Mouse (Mus musculus) kidney, adult 11 months (tissue): Measurements from ENCODE around the gene Tas1r2.
A peak's percentile ranks its signal among the peaks of the same experiment; 100 is the strongest.

Source experiments
- DNase-seq: peaks from one replicate; pipeline ENCODE4 v3.0.0; 2022

Tas1r2 gene

DNA sequence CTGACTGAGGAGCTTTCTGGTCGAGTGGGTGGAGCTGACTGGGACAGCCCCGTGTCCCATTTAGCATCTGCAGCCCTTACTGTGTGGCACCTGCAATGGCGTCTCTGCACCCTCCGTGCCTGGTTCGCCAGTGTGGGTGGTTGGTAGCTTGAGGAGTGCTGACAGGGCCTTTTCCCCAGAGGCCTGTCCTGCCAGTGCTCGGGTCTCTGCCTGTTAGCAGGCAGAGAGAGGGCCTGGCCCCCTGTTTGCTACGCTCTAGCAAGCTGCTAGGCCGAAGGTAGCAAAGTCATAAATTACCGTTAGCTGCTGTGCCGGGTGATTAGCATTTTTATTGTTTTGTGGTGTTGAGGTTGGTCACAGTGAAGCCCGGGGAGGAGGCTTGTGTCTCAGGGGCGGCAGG is 13.5 kb upstream of the Tas1r2 start:
- DNase-seq: peak; percentile 59

DNA sequence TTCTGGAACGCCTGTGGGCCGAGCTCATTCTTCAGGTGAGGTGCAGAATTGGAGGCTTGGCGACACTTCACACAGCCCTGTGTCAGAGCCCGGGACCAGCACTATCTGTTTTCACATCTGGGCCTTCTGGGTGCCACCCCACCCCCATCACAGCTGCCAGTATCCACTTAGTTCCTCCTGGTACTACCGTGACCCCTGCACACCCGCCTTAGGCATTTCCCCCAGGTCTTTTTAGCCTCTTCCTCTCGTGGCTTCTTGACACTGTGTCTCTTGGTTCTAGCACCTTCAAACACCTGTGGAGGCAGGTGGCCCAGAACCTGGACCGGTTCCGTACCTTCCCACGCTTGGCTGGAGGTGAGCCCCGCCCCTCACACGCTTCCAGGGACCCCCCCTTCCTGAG is 13.0 kb upstream of the Tas1r2 start:
- no peak for DNase-seq

DNA sequence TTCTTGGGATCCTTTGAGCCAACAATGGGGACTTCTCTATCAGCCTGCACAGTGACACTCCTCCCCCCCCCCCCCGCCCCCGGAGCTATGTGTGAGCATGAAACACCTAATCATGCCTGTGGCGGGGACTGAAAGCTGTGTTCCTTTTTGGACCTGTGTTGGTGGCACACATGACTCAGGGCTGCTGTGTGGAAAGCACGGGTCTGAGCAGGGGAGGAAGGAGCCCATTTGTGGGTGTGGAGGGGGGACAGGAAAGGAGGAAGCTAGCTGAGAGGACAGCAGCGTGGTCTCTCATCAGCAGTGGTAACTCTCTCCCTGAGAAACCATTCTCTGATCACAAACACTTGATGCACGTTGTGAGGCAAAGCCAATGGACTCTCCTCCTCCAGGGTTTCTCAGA is 12.6 kb upstream of the Tas1r2 start:
- no peak for DNase-seq

DNA sequence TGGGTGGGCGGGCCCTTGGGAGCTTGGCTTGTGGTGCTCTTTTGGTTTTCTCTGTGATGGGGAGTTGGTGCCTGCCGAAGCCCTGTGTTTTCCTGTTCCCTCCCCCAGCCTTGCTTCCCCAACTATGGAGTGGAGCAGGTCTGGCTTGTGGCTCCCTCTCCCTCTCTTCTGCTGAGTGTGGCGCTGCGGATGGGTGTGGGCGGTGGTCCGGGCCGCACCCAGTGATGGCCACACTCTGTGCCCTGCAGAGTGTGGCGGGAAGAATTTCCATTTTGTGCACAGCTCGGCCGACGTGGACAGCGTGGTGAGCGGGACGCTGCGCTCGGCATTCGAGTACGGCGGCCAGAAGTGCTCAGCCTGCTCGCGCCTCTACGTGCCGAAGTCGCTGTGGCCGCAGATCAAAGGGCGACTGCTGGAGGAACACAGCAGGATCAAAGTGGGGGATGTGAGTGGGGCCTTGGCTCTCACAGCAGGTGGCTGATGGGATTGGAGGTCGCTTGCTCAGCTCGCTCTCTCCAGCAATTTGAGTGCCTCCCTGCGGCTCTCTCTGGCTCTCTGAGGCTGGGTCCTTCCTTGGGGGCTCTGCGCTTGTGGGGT is 11.4 kb upstream of the Tas1r2 start:
- DNase-seq: no peak

DNA sequence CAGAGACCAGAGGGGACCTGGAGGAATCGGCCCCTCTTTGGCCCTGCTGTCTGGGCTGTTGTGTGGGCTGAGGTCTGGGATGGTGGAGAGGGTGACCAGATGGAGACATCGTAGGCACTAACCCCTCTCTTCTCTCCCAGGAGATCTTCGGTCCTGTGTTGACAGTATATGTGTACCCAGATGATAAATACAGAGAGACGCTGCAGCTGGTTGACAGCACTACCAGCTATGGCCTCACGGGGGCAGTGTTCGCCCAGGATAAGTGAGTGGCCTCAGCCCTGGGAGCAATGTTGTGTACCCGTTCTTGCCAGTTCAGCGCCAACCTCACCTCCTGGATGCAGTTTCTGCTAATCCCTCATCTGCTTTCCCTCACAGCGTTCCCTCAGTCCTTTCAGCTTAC is 9.4 kb upstream of the Tas1r2 start:
- peak; percentile 55 for DNase-seq

DNA sequence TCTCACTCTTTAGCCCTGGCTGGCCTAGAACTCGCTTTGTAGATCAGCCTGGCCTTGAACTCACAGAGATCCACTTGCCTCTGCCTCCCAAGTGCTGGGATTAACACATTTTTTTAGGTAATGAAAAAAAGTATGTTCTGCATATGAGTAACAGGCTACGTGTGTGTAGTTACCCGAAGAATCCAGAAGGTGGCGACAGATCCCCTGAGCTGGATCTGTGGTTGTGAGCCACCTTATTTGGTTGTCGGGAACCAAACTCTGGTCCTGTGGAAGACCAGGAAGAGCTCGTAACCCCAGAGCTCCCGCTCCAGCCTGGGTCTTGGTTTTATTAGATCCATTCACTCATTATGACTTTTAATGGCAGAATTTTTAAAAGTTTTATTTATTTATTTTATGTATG is 6.4 kb upstream of the Tas1r2 start:
- DNase-seq: no peak

DNA sequence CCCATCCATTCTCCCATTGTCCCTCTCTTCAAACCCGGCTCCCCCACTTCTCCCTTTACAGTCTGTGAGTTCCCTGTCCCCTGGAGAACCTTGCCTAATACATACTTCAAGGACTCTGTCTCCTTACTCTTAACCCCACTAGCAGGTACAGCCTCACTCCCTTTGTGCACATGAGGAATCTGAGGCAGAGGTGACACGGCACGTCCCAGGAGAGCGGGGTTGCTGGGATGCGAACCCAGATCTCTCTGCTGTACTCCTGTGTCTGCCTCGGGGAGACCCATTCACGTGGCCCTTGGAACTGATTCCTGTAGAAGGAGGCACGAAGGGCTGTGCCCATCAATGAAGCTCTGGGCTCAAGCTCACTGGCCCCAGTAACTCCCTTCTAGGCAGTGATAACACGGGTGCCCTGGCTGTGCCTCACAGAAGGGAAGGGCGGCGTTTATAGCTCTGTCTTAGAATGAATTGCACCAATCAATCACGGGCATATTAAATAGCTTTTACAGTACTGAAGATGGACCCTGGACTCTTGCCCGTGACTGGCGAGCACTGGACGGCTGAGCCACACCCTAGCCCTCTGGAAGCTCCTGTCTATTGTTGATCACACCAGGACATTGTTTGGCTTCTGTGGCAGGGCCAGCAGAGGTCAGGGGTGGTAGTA is 3.1 kb upstream of the Tas1r2 start:
- no peak for DNase-seq

DNA sequence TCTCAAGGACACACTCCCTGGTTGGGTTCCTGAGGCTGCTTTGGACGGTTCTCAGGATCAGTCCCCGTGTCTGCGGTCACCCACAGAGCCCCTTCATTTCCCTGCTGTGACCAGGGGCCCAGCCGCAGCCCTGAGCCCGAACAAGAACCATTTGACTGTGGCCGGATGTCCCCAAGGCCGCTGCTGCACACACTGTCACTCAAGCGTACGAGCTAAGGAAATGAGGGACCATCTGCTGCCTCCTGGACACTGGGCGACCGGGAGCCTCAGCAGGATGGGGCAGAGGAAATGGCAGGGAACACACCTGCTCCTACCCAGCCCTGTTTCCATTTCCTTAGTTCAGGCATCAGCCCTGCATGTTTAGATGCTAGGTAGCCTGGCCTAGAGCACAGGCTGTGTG is 2.4 kb upstream of the Tas1r2 start:
- DNase-seq: no peak

DNA sequence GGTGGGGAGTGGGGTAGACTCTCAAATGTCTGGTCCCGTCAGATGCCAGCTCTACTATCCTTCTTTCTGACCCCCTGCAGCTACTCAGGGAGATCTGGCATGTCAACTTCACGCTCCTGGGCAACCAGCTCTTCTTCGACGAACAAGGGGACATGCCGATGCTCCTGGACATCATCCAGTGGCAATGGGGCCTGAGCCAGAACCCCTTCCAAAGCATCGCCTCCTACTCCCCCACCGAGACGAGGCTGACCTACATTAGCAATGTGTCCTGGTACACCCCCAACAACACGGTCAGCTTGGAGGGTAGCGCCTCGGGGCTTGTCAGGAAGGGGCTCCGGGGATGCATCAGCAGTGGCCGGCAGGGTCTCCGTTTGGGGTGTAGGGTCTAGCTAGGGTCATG is 8.6 kb downstream of the Tas1r2 start:
- DNase-seq: no peak

DNA sequence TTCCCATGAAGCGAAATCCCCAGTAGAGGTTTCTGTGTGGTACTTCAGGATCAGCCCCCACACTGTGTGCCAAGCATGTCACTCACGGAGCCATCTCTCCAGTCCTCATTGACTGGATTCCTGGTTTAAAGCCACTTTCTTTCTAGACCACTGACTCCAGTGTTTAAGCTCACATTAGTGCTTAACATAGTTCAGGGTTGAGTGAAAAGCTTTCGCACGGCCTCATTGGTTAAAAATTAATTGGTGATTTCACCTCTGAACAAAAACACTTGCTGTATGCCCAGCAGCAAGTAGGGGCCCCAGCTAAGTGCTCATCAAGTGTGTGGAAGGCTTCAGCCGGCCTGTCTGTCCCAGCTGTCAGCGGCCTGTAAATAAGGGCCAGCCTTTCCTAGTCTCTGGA is 14.3 kb downstream of the Tas1r2 start:
- DNase-seq: peak; percentile 54

DNA sequence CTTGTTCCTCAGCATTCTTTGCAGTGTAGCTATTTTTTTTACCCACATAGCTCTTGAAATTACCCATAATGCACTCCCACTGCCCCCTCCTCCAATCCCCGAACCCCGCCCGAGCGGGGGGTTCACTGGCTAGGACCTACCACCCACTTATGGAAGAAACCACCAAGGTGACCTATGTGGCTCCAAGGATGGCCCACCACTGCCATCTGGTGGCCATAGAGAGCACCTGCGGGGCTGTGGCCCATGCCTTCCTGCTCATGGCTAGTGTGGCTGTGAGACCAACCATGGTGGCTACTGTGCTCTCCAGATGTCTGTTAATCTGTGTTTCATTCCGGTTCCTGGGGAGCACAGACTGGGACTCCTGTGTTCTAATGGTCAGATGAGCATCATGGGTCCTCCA is 16.5 kb downstream of the Tas1r2 start:
- peak; percentile 54 for DNase-seq

DNA sequence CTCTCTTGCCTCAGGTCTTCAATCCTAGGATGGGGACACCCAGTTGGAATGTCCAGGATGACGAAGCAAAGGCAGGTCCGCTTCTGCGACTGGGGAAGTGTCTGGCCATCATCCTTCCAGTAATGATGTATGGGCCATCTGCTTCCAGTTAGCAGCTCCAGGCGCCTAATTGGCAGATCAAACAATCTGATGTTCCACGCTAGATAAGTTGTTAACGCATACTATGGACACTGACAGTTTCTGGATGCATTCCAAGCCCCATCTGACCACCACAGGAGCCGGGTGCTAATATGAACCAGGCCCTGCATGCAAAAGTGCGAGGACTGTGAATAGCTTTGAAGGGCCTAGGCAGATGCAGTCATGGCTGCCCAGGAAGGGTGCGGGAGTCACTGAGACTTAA is 22.4 kb downstream of the Tas1r2 start:
- DNase-seq: no peak

DNA sequence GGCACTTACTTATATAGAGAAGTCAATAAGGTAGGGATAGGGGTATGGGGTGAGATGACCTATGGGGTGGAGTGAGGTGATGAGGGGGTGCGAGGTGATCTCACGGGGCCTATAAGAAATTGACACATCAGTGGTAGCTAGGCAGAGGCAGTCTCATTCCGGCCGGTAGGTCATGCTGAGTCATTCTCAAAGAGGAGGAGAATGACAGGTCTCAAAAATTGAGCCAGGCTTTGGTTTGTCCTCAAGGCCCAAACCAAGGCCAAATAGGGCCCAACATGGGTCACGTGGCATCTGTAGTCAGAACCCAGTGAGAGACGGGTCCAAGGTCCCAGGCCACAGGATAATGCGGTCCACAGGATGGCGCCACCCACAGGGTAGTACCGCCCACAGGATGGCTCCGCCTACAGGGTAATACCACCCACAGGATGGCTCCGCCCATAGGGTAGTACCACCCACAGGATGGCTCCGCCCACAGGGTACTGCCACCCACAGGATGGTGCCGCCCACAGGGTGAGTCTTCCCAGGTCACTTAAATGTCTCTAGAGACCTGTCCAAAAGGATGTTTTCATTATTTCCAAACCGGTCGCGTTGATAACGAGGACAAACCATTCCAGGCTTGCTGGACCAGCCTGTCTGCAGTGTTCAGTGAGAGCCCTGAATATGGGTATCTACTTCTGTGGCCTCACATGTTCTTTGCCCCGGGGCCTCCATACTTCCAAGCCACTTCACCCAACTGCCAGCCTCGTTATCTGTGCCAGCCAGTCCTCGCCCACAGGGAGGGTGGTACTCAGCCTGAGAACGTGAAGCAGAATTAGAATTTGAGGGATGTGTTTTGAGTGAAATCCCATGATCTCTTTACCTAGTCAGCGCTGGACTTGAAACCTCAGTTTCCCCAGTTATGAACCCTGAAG is 30.6 kb downstream of the Tas1r2 start:
- peak; percentile 65 for DNase-seq

DNA sequence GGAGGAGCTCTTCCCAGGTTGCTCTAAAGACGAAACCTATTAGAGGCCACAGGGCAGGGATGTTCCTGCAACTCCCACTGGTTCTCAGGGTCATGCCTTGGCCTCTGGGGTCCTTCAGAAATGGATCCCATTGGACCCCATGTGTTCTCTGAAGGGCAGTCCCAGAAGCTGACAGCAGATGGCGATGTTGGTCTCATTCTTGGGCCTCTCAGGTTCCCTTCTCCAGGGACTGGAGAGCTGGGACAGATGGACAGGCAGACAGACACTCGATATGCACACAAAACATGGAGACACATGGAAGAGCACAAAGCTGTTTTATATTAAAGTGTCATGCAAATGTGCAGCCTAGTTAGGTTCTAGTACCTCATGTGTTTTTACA is 31.3 kb downstream of the Tas1r2 start:
- DNase-seq: peak; percentile 28

DNA sequence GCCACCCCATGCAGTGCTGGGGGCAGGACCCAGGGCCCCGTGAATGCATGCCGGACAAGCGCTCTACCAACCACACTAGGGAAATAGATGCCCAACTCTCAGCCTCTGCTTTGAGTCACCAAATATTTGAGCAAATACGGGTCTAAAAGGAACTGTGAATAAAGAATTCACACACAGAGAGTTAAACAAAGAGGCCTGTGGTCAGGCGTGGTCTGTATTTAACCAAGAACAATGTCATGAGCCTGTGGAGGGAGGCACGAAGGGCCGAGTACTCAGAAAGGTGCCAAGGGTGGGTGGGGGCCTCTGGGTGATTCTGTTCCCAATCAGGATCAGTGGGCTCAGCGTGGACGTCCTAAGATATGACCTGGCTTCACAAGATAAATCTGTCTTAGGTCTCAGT is 34.7 kb downstream of the Tas1r2 start:
- DNase-seq: no peak

DNA sequence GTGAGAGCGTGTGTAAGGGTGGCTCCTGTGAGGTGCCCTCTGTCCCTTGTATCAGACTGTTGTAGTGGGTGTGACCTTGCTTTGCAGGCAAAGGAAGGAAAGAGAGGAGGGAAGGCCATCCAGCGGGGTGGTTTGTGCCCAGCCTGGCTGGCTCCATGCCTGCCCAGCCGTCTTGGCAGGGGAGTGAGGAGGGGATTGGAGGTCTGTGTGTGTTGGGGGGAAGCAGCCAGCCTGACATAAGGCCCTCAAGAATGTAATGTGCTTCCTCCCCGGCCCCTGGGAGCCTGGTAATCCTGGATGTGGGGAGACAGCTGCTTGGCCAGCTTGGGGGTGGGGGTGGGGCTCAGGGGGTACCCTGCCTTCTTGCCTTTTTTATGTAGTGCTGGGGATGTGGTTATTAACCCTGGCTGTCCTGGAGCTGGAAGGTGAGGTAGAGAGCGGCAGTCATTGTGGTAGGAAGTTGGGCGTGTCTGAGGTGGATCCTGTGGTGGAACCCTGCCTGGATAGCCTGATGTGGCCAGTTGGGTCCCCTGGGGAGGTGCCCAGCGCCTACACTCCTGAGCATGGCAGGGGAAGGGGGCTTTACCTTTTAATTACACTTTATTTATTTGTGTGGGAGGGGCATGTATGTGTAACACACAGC is 36.4 kb downstream of the Tas1r2 start:
- DNase-seq: no peak

DNA sequence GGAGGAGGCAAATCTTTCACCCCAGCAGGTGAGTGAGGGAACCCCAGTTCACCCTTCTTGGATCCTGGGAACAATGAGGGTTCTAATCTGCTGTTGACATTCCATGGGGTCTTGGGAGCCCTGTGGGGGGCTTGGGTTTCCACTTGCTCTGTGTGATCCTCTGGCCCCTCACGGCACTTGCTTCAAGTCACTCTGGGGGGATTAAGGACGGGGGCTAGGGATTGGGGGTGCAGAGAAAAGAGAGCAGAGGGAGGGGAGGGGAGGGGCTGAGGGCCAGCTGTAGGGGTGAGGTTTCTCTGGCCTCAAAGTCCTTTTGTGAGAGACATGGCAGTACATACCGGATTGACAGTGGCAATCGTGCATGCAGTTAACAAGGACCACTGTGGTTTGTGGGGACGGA is 40.0 kb downstream of the Tas1r2 start:
- no peak for DNase-seq

DNA sequence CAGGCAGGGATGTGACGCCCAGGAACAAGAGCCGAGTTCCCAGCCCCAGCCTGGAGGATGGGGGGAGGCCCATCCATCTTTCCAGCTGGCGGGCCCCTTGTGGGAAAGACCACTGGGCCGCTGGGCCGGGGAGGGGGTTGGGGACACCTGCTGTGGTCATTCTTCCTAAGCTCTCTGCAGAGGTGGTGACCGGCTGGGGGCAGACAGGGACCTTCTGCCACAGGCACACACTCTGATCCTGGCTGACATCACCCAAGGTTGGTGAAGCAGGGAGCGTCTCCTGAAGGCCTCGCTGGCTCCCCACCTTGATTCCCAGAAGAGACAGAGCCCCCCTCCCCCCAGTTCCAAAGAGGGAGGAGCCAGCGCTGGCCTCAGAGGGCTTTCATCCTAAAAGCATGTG is 44.4 kb downstream of the Tas1r2 start:
- DNase-seq: no peak

DNA sequence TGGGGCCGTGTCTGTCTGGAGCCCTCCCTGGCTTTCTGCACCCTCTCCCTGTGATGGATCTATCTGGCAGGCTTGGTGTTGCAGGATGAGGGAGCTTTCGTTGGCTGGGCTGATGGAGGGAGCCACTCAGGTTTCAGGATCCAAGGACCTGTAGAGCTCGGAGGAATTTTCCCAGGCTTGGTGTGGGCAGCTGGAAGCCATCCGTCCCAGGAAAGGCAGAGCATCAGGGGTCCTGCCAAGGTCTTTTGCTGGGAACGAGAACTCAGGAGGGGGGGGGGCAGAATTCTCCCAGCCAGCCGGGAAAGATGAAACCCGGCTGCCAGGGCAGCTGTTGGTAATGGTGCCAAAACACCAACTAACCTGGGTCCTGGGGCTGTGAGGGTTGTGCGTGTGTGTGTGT is 45.3 kb downstream of the Tas1r2 start:
- DNase-seq: no peak

DNA sequence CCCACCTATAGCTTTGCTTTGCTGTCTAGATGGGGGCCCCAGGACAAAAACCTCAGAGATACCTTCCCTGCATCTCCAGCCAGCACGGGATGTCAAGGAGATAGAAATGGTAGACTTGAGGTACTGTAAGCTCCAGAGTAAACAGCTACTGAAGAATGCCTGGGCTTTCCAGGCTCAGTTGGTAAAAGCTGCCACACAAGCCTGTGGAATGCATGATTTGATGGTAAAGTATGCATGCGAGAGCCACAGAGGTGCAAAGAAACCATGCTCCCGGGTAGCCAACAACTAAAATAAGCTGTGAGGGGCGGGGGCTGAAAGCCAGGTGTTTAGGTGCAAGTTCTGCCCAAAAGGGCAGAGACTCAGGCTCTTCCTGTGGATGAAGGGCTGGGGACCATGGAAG is 49.6 kb downstream of the Tas1r2 start:
- DNase-seq: no peak

DNA sequence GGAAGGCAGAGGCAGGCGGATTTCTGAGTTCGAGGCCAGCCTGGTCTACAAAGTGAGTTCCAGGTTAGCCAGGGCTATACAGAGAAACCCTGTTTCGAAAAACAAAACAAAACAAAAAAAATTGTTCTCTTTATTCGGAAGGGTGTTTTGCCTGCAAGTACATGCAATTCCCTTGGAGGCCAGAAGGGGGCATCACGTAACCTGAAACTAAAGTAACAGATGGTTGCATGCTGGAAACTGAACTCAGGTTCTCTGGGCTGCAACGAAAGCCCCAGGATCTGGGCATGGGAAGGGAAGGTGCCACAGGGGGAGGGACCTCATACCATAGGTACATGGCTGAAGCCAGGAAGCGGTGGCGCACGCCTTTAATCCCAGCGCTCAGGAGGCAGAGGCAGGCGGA is 50.1 kb downstream of the Tas1r2 start:
- DNase-seq: no peak

DNA sequence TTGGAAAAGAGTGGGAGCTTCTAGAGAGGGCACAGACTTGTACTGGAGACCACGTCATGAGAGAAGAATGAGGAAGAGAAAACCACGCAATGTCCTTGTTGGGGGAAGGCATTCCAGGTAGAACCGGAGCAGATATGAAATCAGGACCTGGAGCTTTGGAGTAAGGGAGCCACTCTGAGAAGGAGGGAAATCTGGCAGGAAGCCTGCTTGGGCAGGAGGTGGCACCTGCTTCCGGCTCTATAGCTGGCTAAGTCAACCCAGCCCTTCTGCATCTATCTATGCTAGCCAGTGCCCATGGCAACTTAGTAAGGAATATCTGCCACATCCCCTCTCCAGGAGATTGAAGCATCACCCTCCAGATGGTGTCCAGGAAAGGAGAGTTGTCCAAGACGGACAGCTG is 52.6 kb downstream of the Tas1r2 start:
- no peak for DNase-seq

DNA sequence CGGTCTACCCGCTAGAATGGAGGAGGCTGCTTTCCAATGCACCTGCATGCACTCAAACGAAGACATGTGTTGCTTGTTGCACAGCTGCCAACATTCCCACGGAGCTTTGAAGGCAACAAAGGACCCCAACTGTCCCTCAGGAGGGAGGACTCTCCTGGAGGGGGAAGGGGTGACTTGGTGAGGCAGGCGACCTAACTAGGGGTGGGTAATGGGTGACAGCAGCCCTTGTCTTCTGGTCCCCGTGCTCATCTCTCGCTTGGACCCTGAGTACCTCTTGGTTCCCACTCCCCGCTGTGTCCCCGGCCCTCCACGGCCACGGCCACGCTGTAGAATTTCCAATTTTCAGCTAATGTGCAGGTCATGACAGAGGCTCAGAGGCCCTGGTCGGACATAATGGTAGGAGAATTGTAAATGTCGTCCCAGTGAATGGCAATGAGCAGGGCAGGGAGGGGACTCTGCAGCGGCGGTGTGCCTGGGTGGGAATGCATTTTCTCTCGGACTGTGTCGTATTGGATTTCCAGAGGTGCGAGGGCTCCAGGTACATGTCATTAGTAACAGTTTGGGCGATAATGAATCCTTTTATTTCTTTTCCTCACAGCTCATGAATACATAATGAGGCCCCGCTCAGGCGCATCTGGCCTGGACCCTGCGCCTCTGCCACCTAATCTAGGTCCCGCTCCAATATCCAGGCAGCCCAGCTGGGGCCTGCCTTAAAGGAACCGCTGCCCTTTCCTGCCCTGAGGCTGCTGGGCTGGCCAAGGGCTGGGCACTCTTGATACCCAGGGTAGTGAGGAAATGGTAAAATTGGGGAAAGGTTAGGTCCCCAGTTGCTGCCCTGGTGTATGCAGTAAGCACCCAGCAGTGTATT is 57.4 kb downstream of the Tas1r2 start:
- DNase-seq: no peak
